Mouse (Mus musculus): Measurements from ENCODE around the gene Rnf31. TPM values are rescaled to one million over a fixed set of nuclear protein-coding genes. Genes with fewer than 3 reads are reported as not detected.

Rnf31 gene
- polyA plus RNA-seq, 1 experiment from 2014 or later: 17.7 TPM

DNA sequence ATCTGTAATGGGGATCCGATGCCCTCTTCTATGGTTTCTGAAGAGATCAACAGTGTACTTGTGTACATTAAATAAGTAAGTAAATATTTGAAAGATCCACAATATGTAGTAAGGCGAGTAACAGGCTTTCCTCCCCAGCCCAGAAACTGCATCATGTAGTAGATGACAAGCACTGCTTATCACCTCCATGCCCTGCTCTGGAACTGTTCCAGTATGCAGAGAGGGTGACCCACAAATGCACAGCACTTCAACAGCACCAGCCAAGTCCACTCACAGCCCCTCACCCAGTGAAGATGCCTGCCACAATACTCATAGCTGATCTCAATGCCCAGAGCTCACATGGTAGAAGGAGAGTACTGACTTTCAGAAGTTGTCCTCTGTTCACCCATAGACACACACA is 20.9 kb upstream of the Rnf31 start:
- 87% methylated on average over 2 of the region's 2 CpGs for WGBS
- Histone ChIP-seq H3K9me3 (ENCODE audit: control insufficient read depth, low read length) (no peaks in the 10 kb centered on the region), H3K4me1 (ENCODE audit: control insufficient read depth, insufficient read depth, low read length) (0 out of 2 replicates have a peak, but pooled peaks cover 4% of the 10 kb centered on the region), H3K36me3 (ENCODE audit: control insufficient read depth, insufficient read depth, low read length) (peaks cover 41% of the 10 kb centered on the region), H3K27ac (ENCODE audit: low read depth, low read length) (no peak overlapping the region), H3K4me3 (ENCODE audit: low read length) (no peak overlapping the region), H3K4me2 (replicated peaks; ENCODE audit: low read depth, low read length) (no peak overlapping the region), H3K27me3 (ENCODE audit: control insufficient read depth, insufficient read depth, low read length) (no peaks in the 10 kb centered on the region), H3K9ac (ENCODE audit: low read depth, low read length) (no peak overlapping the region)
- ATAC-seq (ENCODE audit: low FRiP score, low TSS enrichment): no peak

DNA sequence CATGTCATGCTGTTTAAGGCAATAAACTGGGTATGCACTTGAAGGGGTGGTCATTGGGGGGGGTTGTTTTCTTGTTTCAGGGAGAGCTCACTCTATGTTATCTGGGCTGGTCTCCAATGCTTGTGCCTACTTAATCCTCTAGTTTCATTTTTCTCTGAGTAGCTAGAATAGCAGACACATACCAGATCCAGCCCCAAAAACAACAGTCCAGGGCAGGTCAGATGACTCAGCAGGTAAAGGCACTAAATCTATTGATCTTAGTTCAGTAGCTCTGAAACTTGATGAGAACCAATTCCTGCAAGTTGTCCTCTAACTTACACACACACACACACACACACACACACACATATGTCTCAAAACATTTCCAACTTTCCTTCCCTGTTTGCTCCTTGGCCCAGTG is 19.7 kb upstream of the Rnf31 start:
- Histone ChIP-seq H3K27me3 (ENCODE audit: control insufficient read depth, insufficient read depth, low read length) (no peaks in the 10 kb centered on the region), H3K9me3 (ENCODE audit: control insufficient read depth, low read length) (no peaks in the 10 kb centered on the region), H3K9ac (ENCODE audit: low read depth, low read length) (no peak overlapping the region), H3K4me2 (replicated peaks; ENCODE audit: low read depth, low read length) (no peak overlapping the region), H3K4me1 (ENCODE audit: control insufficient read depth, insufficient read depth, low read length) (0 out of 2 replicates have a peak, but pooled peaks cover 10% of the 10 kb centered on the region), H3K4me3 (ENCODE audit: low read length) (no peak overlapping the region), H3K36me3 (ENCODE audit: control insufficient read depth, insufficient read depth, low read length) (peaks cover 29% of the 10 kb centered on the region), H3K27ac (ENCODE audit: low read depth, low read length) (no peak overlapping the region)
- ATAC-seq (ENCODE audit: low FRiP score, low TSS enrichment): no peak

DNA sequence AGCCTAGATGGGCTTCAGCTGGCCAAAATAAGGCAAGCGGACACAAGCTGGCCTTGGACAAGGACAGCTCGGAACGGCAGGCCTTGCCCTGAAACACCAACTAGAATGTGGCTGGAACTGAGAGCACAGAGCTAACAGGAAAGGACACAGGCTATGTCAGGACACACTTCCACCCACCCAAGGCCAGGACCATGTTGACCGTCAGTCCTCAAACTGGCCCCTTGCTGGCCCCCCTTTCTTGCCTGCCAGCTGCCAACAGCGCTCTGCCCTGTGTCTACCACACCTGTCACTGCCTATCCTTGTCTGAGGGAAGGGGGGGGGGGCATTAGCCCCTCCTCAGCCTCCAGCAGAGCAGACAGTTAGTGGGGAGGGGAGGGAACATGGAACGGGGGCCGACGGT is 16.2 kb upstream of the Rnf31 start, which contains the start of gene Fitm1:
TSS of gene Fitm1 (plus strand) at position 316 of the 400 bp plus-strand sequence.
- no peak for ATAC-seq (ENCODE audit: low FRiP score, low TSS enrichment)
- Histone ChIP-seq H3K4me1 (ENCODE audit: control insufficient read depth, insufficient read depth, low read length) (peaks cover 19% of the 10 kb centered on the region), H3K27ac (ENCODE audit: low read depth, low read length) (no peak within 1 kb of the TSS), H3K9me3 (ENCODE audit: control insufficient read depth, low read length) (no peaks in the 10 kb centered on the region), H3K27me3 (ENCODE audit: control insufficient read depth, insufficient read depth, low read length) (no peaks in the 10 kb centered on the region), H3K4me2 (replicated peaks; ENCODE audit: low read depth, low read length) (peak within 1 kb of the TSS; percentile 13; the same call in 1 of the 2 replicates), H3K4me3 (ENCODE audit: low read length) (no peak within 1 kb of the TSS), H3K9ac (ENCODE audit: low read depth, low read length) (0 out of 2 replicates have a peak within 1 kb of the TSS, but pooled peaks have one; percentile 8), H3K36me3 (ENCODE audit: control insufficient read depth, insufficient read depth, low read length) (no peaks in the 10 kb centered on the region)
- 80% methylated on average over 8 of the region's 8 CpGs for WGBS

DNA sequence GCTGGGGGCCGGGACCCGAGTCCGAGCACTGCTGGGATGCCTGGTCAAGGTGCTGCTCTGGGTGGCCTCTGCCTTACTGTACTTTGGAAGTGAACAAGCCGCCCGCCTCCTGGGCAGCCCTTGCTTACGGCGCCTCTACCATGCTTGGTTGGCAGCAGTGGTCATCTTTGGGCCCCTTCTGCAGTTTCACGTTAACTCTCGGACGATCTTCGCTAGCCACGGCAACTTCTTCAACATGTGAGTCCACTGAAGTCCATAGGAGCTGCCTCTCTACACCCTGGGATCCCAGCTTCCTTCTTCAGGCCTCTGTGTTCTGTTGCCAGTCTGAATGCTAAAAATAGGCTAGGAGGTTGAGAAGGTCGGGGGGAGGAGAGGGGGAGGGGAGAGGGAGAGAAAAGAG is 15.8 kb upstream of the Rnf31 start:
- H3K27ac ChIP-seq (ENCODE audit: low read depth, low read length): no peak overlapping the region
- H3K36me3 ChIP-seq (ENCODE audit: control insufficient read depth, insufficient read depth, low read length): peaks cover 3% of the 10 kb centered on the region; the same call in 1 of the 2 replicates
- no peak for ATAC-seq (ENCODE audit: low FRiP score, low TSS enrichment)
- H3K4me1 ChIP-seq (ENCODE audit: control insufficient read depth, insufficient read depth, low read length): peaks cover 19% of the 10 kb centered on the region
- 76% methylated on average over 13 of the region's 13 CpGs for WGBS
- H3K4me3 ChIP-seq (ENCODE audit: low read length): no peak overlapping the region
- no peaks in the 10 kb centered on the region for H3K9me3 ChIP-seq (ENCODE audit: control insufficient read depth, low read length)
- no peak overlapping the region for H3K9ac ChIP-seq (ENCODE audit: low read depth, low read length)
- H3K27me3 ChIP-seq (ENCODE audit: control insufficient read depth, insufficient read depth, low read length): no peaks in the 10 kb centered on the region
- peak overlapping the region; percentile 13; the same call in 1 of the 2 replicates for H3K4me2 ChIP-seq (replicated peaks; ENCODE audit: low read depth, low read length)

DNA sequence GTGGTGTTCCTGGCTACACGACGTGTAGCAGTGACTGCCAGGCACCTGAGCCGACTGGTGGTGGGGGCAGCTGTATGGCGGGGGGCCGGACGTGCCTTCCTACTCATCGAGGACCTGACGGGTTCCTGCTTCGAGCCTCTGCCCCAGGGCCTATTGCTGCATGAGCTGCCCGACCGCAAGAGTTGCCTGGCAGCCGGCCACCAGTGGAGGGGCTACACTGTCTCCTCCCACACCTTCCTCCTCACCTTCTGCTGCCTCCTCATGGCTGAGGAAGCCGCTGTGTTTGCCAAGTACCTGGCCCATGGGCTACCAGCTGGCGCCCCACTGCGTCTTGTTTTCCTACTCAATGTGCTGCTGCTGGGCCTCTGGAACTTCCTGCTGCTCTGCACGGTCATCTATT is 15.1 kb upstream of the Rnf31 start:
- H3K9ac ChIP-seq (ENCODE audit: low read depth, low read length): no peak overlapping the region
- peaks cover 19% of the 10 kb centered on the region for H3K4me1 ChIP-seq (ENCODE audit: control insufficient read depth, insufficient read depth, low read length)
- H3K4me2 ChIP-seq (replicated peaks; ENCODE audit: low read depth, low read length): no peak overlapping the region
- no peaks in the 10 kb centered on the region for H3K9me3 ChIP-seq (ENCODE audit: control insufficient read depth, low read length)
- no peaks in the 10 kb centered on the region for H3K27me3 ChIP-seq (ENCODE audit: control insufficient read depth, insufficient read depth, low read length)
- H3K36me3 ChIP-seq (ENCODE audit: control insufficient read depth, insufficient read depth, low read length): peaks cover 8% of the 10 kb centered on the region; the same call in 1 of the 2 replicates
- no peak overlapping the region for H3K4me3 ChIP-seq (ENCODE audit: low read length)
- WGBS: 78% methylated on average over 16 of the region's 16 CpGs
- H3K27ac ChIP-seq (ENCODE audit: low read depth, low read length): no peak overlapping the region
- no peak for ATAC-seq (ENCODE audit: low FRiP score, low TSS enrichment)

DNA sequence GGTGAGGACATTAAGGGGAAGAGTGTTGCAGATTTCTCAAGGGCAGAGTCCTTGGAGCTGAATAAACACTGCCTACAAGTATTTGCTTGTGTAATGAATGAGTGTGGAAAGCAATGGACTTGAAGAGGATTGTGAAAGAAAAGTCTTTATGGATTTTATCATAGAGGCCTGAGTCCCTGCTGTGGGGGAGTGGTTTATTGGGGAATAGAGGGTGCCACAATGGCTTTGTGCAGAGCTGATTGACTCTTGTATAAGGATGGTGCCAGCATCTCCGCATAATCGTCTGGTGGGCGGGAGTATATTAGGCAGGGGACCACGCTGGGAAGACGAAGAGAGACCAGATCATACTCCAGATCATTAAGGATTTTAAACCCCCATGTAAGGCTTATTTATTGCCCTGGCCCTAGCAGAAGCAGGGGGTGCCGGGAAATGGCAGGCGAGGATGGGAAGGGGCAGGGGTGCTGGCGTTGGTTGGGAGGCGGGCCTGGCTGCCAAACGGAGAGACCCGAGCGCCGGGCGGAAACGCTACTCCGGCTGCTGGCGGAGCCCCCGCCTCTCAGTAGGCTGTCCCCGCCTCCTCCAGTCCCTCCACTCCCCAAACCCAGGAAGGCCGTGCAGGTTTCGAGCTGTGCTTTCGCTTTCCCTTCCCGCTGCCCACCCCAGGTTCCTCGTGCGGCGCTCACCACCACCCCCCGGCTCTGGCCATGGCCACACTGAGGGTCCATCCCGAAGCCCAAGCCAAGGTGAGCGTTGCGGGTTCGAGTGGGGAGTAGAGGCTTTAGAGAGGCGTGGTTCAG is 13.4 kb upstream of the Rnf31 start, which contains the start of gene Psme1:
TSS of gene Psme1 (plus strand) at position 253 of the 797 bp plus-strand sequence.
- Histone ChIP-seq H3K27ac (ENCODE audit: low read depth, low read length) (peak within 1 kb of the TSS; percentile 70; the same call in 1 of the 2 replicates), H3K27me3 (ENCODE audit: control insufficient read depth, insufficient read depth, low read length) (no peaks in the 10 kb centered on the region), H3K4me2 (replicated peaks; ENCODE audit: low read depth, low read length) (peak within 1 kb of the TSS; percentile 78), H3K9ac (ENCODE audit: low read depth, low read length) (peak within 1 kb of the TSS; percentile 78), H3K36me3 (ENCODE audit: control insufficient read depth, insufficient read depth, low read length) (peaks cover 15% of the 10 kb centered on the region; the same call in 1 of the 2 replicates), H3K4me3 (ENCODE audit: low read length) (peak within 1 kb of the TSS; percentile 70), H3K4me1 (ENCODE audit: control insufficient read depth, insufficient read depth, low read length) (peaks cover 19% of the 10 kb centered on the region), H3K9me3 (ENCODE audit: control insufficient read depth, low read length) (no peaks in the 10 kb centered on the region)
- 2% methylated on average over 21 of the region's 32 CpGs for WGBS
- peak; percentile 90 for ATAC-seq (ENCODE audit: low FRiP score, low TSS enrichment)

DNA sequence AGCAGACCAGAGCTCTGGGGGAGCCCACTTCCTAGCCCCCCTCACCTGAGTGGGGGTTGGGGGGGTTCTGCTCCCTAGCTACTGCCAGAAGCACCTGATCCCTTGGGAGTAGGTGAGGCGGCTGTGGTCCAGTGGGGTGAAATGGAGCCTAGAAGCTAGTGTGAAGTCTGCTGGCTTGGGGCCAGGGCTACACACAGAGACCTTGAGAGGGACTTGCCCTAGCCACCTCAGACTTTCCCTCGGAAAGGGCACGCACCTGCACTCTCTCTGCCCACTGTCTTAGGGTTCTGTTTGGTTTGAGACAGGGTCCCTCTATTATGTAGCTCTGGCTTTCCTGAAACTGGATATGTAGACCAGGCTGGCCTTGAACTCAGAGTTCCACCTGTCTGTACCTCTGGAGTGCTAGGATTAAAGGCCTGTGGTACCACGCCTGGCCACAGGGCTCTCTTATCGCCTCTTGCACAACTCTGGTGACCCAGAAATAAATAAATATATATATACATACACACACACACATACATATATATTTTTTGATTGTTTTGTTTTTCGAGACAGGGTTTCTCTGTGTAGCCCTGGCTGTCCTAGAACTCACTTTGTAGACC is 12.7 kb upstream of the Rnf31 start:
- Histone ChIP-seq H3K9ac (ENCODE audit: low read depth, low read length) (peak overlapping the region; percentile 78), H3K4me2 (replicated peaks; ENCODE audit: low read depth, low read length) (peak overlapping the region; percentile 78), H3K27me3 (ENCODE audit: control insufficient read depth, insufficient read depth, low read length) (no peaks in the 10 kb centered on the region), H3K36me3 (ENCODE audit: control insufficient read depth, insufficient read depth, low read length) (peaks cover 15% of the 10 kb centered on the region; the same call in 1 of the 2 replicates), H3K4me3 (ENCODE audit: low read length) (peak overlapping the region; percentile 70), H3K27ac (ENCODE audit: low read depth, low read length) (peak overlapping the region; percentile 70; the same call in 1 of the 2 replicates), H3K9me3 (ENCODE audit: control insufficient read depth, low read length) (no peaks in the 10 kb centered on the region), H3K4me1 (ENCODE audit: control insufficient read depth, insufficient read depth, low read length) (peaks cover 19% of the 10 kb centered on the region)
- 30% methylated on average over 6 of the region's 6 CpGs for WGBS
- no peak; the same call in 1 of the 2 replicates for ATAC-seq (ENCODE audit: low FRiP score, low TSS enrichment)

DNA sequence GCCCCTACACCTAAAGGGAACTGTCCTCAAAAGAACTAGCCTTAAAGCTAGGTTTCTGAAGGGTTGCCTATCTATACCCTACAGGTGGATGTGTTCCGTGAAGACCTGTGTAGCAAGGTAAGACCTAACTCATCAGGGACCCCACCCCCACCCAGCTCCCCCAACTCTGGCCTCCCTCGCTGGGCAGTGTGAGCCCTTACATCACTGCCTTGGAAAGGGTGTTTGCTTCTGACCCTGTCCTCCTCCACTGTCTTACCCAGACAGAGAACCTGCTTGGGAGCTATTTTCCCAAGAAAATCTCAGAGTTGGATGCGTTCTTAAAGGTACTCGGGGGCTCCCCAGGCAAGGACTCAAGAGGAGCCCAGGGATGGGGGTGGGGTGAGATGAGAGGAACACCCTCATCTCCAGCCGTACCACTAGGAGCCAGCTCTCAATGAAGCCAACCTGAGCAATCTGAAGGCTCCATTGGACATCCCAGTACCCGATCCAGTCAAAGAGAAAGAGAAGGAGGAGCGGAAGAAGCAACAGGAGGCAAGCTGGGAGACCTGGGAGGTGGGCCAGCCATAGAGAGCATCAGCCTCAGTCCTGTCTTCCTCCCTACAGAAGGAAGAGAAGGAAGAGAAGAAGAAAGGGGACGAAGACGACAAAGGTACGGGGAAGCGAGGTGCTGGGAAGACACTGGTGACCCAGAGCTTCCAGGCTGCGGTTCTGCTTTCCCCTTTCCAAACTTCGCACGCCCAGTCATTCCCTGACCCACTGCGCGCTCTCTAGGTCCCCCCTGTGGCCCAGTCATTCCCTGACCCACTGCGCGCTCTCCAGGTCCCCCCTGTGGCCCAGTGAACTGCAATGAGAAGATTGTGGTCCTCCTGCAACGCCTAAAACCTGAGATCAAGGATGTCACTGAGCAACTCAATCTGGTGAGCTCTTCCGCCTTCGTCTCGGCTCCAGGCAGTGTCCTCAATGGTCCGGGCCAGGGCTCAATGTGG is 11.7 kb upstream of the Rnf31 start:
- Histone ChIP-seq H3K4me3 (ENCODE audit: low read length) (no peak overlapping the region), H3K4me1 (ENCODE audit: control insufficient read depth, insufficient read depth, low read length) (peaks cover 19% of the 10 kb centered on the region), H3K4me2 (replicated peaks; ENCODE audit: low read depth, low read length) (no peak overlapping the region), H3K36me3 (ENCODE audit: control insufficient read depth, insufficient read depth, low read length) (peaks cover 15% of the 10 kb centered on the region; the same call in 1 of the 2 replicates), H3K27me3 (ENCODE audit: control insufficient read depth, insufficient read depth, low read length) (no peaks in the 10 kb centered on the region), H3K27ac (ENCODE audit: low read depth, low read length) (no peak overlapping the region), H3K9me3 (ENCODE audit: control insufficient read depth, low read length) (no peaks in the 10 kb centered on the region), H3K9ac (ENCODE audit: low read depth, low read length) (no peak overlapping the region)
- ATAC-seq (ENCODE audit: low FRiP score, low TSS enrichment): no peak
- 91% methylated on average over 23 of the region's 23 CpGs for WGBS

All from kidney, embryonic 14.5 days (tissue).